Mouse (Mus musculus) erythroblast, embryonic 14.5 days (primary cell): Measurements from ENCODE around the gene Lmln. TPM values are rescaled to one million over a fixed set of nuclear protein-coding genes. Genes with fewer than 3 reads are reported as not detected.
"Not testable (repeated sequence)": the region's sequence is repeated elsewhere in the genome, so short reads cannot be mapped to it uniquely, and the experiment has no call there.

Source experiments
- H3K27me3 ChIP-seq: 2 replicates; pipeline ENCODE4 v1.6.1; 2012; ENCODE audit warnings: inconsistent platforms; ENCODE audit not compliant: control insufficient read depth
- H3K36me3 ChIP-seq: 2 replicates; pipeline ENCODE4 v1.6.1; 2012; ENCODE audit warnings: mild to moderate bottlenecking, inconsistent platforms; ENCODE audit not compliant: control insufficient read depth
- H3K4me1 ChIP-seq: 2 replicates; pipeline ENCODE4 v1.6.1; 2012; ENCODE audit warnings: inconsistent platforms; ENCODE audit not compliant: control insufficient read depth
- H3K4me3 ChIP-seq: replicated peaks from 2 replicates; pipeline ENCODE3; 2012; ENCODE audit warnings: moderate library complexity, mild to moderate bottlenecking, inconsistent platforms
- H3K9me3 ChIP-seq: 2 replicates; pipeline ENCODE4 v1.6.1; 2012; ENCODE audit warnings: low read length, inconsistent platforms, mixed read lengths; ENCODE audit not compliant: control insufficient read depth
- GATA1 ChIP-seq: IDR thresholded peaks from 2 replicates; pipeline ENCODE4 v1.6.1; 2012; ENCODE audit warnings: low read length, inconsistent platforms, mixed read lengths
- TAL1 ChIP-seq: IDR thresholded peaks from 3 replicates; pipeline ENCODE4 v1.6.1; 2012; ENCODE audit warnings: low read length, inconsistent platforms, mixed read lengths
- polyA plus RNA-seq: library from polyadenylated mRNA; stranded (reverse); fragments of >175 nt; gene quantifications from 2 replicates; pipeline ENCODE4 v1.2.3, GENCODE M21; 2012

The Lmln gene
- polyA plus RNA-seq, 1 experiment, result 0.02 TPM

GRCm38 (mm10) chr16:33083996-33084395, 21.7 kb downstream of the Lmln start:
- H3K4me3 ChIP-seq, result no peak overlapping the region
- H3K9me3 ChIP-seq, result no peaks in the 10 kb centered on the region
- no peaks in the 10 kb centered on the region for H3K27me3 ChIP-seq
- TF ChIP-seq TAL1 (no peak), GATA1 (no peak)
- H3K4me1 ChIP-seq, result no peaks in the 10 kb centered on the region
- H3K36me3 ChIP-seq, result peaks cover 21% of the 10 kb centered on the region

- Histone ChIP-seq H3K4me1 (no peaks in the 10 kb centered on the region), H3K36me3 (peaks cover 30% of the 10 kb centered on the region), H3K9me3 (no peaks in the 10 kb centered on the region), H3K4me3 (no peak overlapping the region), H3K27me3 (no peaks in the 10 kb centered on the region)
- TF ChIP-seq TAL1, result no peak
- TF ChIP-seq GATA1, result no peak
Measured at GRCm38 (mm10) chr16:33085666-33086065, 23.3 kb downstream of the Lmln start.

- TF ChIP-seq GATA1, result no peak
- no peak for TF ChIP-seq TAL1
- Histone ChIP-seq H3K4me3 (no peak overlapping the region), H3K4me1 (no peaks in the 10 kb centered on the region), H3K9me3 (no peaks in the 10 kb centered on the region), H3K27me3 (no peaks in the 10 kb centered on the region), H3K36me3 (peaks cover 31% of the 10 kb centered on the region)
Measured at GRCm38 (mm10) chr16:33113726-33114125, 51.4 kb downstream of the Lmln start.

- no peak for TF ChIP-seq TAL1
- TF ChIP-seq GATA1, result no peak
- H3K27me3 ChIP-seq, result no peaks in the 10 kb centered on the region
- H3K4me1 ChIP-seq, result no peaks in the 10 kb centered on the region; the same call in 1 of the 2 replicates
- H3K4me3 ChIP-seq, result no peak overlapping the region
- peaks cover 26% of the 10 kb centered on the region for H3K36me3 ChIP-seq
- H3K9me3 ChIP-seq, result no peaks in the 10 kb centered on the region
Measured at GRCm38 (mm10) chr16:33123373-33123772, 61.1 kb downstream of the Lmln start.

- TF ChIP-seq TAL1, result no peak
- Histone ChIP-seq H3K27me3 (no peaks in the 10 kb centered on the region), H3K36me3 (peaks cover 26% of the 10 kb centered on the region), H3K4me1 (no peaks in the 10 kb centered on the region; the same call in 1 of the 2 replicates), H3K9me3 (no peaks in the 10 kb centered on the region), H3K4me3 (no peak overlapping the region)
Measured at GRCm38 (mm10) chr16:33123938-33124820, 61.9 kb downstream of the Lmln start.

- Histone ChIP-seq H3K4me1 (no peaks in the 10 kb centered on the region), H3K36me3 (peaks cover 22% of the 10 kb centered on the region), H3K4me3 (no peak overlapping the region), H3K9me3 (no peaks in the 10 kb centered on the region), H3K27me3 (no peaks in the 10 kb centered on the region)
- TF ChIP-seq TAL1, result no peak
- no peak for TF ChIP-seq GATA1
Measured at GRCm38 (mm10) chr16:33127052-33127451, 64.7 kb downstream of the Lmln start.

- Histone ChIP-seq H3K4me3 (no peak overlapping the region), H3K27me3 (no peaks in the 10 kb centered on the region), H3K4me1 (no peaks in the 10 kb centered on the region), H3K36me3 (no peaks in the 10 kb centered on the region), H3K9me3 (no peaks in the 10 kb centered on the region)
- no peak for TF ChIP-seq TAL1
- TF ChIP-seq GATA1, result no peak
Measured at GRCm38 (mm10) chr16:33130731-33131130, 68.4 kb downstream of the Lmln start.

- Histone ChIP-seq H3K36me3 (no peaks in the 10 kb centered on the region), H3K9me3 (no peaks in the 10 kb centered on the region), H3K4me1 (no peaks in the 10 kb centered on the region), H3K27me3 (no peaks in the 10 kb centered on the region), H3K4me3 (no peak overlapping the region)
- TF ChIP-seq TAL1 (no peak), GATA1 (no peak)
Measured at GRCm38 (mm10) chr16:33133186-33133585, 70.9 kb downstream of the Lmln start.

- no peaks in the 10 kb centered on the region for H3K9me3 ChIP-seq
- H3K4me1 ChIP-seq, result no peaks in the 10 kb centered on the region
- H3K4me3 ChIP-seq, result no peak overlapping the region
- no peaks in the 10 kb centered on the region for H3K36me3 ChIP-seq
- no peaks in the 10 kb centered on the region; the same call in 1 of the 2 replicates for H3K27me3 ChIP-seq
- TF ChIP-seq GATA1 (no peak), TAL1 (no peak)
Measured at GRCm38 (mm10) chr16:33135167-33135566, 72.8 kb downstream of the Lmln start.

- H3K36me3 ChIP-seq, H3K4me3 ChIP-seq, H3K4me1 ChIP-seq, H3K9me3 ChIP-seq, H3K27me3 ChIP-seq: not testable (repeated sequence)
Measured at GRCm38 (mm10) chr16:33139061-33139460, 76.7 kb downstream of the Lmln start.
